Mouse (Mus musculus): ENCODE results near the gene Pigk.
"Not testable (repeated sequence)": the region's sequence is repeated elsewhere in the genome, so short reads cannot be mapped to it uniquely, and the experiment has no call there.

Pigk gene

DNA sequence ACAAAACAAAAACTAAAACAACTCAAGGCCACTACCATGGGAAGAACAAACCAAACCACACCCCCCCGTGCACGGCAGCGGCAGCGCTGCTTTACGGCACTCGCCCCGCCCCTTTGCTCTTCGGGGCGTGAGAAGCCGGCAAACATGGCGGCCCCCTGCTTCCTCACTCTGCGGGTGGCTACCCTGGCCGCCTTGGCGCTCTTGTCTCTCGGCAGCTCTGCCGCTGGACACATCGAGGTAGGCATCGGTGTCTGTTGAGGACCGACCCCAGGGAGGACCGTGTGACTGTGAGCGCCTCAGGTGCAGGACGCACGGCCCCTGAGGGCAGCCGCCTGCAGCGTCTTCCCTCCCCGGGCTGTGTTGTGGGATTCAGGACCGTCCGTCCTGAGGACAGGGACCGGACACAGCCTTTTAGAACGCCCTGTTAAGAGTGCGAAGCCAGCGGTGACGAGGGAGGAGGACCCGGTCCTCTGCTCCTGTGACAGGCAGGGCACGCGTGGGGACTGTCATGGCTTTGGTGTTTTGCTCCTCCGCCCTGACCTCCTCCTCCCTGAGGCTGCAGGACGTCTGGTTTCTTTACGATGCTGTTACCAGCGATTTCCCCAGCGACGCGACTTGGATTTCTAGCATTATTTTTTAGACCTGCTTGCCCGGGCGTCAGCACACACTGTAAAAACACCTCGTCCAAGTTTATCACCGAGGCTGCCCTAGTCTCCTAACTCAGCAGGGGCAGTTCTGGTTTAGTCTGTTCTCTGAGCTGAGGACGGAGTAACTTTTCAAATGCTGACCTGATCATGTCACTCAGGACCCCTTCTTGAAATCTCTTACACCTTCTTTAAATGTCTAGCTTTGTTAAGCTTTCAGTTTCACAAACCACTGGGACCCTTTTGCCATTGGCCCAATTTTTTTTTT is at the start of gene Pigk:
TSS of gene Pigk (plus strand) at position 110 of the 912 bp plus-strand sequence.
- DNase-seq (ENCODE audit: extremely low spot score, low spot score): peak; percentile 94

DNA sequence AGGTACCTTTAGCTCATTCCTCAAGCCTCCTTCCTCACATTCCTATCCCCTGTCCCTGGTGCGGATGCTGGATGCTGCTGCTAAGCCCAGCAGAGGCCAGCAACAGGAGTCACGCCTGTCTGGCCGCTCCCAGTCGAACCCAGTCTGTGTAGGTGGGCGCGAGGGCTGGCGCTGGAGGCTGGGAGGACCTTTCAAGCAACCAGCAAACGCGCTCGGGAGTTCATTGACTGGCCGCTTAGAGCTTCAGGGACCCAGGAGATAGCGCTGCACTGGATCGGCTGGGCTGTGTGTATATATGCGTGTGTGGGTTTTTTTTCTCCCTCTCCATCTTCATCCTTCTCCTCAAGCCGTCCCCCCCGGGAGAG is 46.9 kb upstream of the Pigk start:
- peak; percentile 58 for DNase-seq (ENCODE audit: extremely low spot score, low spot score)

DNA sequence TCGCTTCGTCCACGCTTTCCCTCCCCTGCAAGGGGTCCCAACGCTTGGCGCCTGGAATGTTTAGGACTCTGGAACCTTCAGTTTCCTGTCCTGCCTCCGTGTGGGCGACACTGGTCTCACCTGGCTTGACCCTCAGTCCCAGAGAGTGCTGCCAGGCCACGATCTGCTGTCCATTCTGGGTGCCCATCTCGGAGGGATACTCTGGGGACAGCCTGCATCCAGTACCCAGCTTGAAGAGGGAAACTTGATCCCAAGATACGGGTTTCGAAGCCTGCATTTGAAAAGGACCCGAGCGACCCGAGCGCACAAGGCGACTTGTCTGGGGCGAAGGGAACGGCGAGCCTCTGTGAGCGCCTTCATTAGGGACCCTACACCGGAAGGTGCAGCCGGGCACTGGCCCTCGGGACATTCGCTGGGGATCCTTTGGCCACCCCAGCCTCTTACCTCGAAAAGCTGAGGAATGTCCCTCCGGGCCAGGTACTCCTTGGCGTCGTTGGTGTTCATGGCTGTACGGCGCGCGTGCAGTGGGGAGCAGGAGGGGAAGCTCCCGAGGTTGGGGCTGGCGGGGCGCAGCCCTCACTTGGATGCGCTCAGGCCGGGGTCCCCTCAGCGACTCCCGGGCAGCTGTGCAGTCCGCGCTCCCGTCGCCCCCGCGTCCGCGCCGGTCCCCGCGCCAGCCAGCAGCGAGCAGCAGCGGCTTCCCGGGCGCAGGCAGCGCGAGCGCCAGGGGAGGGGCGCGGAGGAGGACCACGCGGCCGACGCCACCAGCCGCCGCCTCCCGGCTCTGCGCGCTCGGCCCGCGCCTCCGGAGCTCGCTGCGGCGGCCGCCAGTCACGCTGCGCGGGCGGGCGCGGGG is 46.3 kb upstream of the Pigk start:
- DNase-seq (ENCODE audit: extremely low spot score, low spot score): peak; percentile 72

DNA sequence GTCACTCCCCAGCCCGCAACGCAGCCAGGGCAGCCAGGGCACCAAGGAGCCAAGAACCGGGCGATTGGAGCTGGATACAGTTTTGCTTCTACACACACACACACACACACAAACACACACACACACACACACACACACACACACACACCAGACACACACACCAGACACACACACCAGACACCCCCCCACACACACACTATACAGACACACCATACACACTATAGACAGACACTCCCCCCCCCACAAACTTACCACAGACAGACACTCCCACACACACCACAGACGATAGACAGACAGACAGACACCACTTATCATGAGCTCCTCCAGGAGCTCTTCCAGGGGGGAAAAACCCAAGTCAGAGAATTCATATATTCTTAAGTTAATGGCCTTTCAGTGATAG is 45.7 kb upstream of the Pigk start, which contains the start of gene Ak5:
TSS of gene Ak5 (minus strand) at position 122 of the 400 bp plus-strand sequence.
- no peak for DNase-seq (ENCODE audit: extremely low spot score, low spot score)

DNA sequence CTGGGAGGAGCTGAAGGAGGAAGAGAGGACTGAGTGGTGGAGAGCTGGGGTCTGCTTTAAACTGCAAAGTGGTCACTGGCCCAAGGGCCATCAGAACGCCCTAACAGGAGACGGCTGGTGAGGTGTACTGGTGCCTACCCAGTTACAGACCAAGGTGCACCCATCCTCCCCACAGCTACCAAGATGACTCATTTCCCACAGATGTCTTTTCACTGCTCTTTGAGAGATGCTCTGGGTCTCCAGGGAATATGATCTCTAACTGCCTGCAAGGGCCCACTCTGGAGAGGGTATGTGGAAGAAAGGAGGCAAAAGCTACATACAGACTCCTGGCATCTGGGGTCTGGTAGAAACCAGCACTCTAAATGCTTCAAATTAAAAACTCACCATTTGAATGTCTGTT is 45.1 kb upstream of the Pigk start:
- no peak for DNase-seq (ENCODE audit: extremely low spot score, low spot score)

DNA sequence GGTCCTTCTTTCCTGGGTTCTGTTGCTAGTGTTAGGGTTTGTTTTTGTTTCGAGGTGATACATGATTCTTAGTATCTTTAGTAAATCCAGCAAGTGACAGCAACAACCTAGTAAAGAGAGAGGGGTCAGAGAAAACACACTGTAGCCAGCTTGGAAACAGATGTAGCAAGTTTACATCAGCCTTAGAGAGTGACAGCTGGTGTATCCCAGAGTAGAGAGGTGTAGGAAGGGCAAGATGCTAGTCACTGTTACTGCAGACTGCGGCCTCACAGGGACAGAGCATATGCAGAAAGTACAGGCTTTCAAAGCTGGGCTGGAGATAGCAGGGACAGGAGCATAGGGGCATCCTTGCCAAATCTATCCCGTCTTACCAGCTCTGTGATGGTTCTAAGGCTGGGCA is 44.1 kb upstream of the Pigk start:
- DNase-seq (ENCODE audit: extremely low spot score, low spot score): no peak

DNA sequence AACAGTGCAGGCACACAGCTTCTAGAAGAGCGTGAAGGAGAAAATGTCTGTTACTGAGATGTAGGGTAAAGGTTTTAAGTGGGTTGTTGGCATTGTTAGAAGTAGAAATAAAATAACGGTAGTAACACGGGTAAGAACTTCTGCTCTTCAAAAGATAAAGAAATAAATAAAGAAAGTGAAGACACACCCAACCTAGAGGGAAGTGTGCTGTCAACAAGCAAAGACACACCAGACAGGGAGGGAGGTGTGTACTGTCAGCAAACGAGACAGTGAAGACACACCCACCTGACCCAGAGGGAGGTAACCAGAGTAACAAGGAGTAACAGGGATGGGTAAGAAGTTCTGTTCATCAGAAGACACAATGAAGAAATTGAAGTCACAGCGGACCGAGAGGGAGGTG is 39.2 kb upstream of the Pigk start:
- DNase-seq (ENCODE audit: extremely low spot score, low spot score): no peak

DNA sequence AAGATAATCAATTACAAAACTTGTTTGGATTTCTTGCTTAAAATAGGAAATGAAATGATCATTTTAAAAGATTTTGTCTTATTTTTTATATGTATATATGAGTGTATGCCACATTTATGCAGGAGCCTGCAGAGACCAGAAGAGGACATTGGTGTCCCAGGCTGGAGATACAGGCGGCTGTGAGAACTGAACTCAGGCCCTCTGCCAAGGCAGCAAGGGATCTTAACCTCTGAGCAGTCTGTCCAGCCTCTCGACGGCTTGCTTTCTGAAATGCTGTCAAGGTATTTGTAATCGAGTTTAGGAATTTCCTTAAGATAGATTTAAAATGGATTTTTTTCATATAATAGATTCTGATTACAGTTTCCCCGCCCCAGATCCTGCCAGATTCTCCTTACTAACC is 25.4 kb upstream of the Pigk start:
- DNase-seq (ENCODE audit: extremely low spot score, low spot score): no peak

DNA sequence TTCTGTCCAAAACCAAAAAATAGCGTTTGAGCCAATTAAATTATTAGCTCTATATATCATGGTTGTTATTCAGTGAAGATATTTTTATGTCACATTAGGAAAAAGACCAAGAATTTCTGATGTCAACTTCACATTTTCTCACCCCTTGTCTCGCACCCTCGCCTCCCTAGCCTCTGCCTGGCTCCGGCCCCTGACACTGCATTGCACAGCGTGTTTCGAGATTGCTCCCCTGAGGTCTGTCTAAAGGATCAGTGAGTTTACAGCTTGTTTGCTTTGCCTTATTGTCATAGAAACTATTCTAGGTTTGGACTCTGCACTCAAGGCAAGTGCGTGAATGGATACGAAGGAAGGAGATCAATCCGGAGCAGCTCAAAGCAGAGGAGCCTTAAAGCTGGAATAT is 24.8 kb upstream of the Pigk start:
- DNase-seq (ENCODE audit: extremely low spot score, low spot score): no peak

DNA sequence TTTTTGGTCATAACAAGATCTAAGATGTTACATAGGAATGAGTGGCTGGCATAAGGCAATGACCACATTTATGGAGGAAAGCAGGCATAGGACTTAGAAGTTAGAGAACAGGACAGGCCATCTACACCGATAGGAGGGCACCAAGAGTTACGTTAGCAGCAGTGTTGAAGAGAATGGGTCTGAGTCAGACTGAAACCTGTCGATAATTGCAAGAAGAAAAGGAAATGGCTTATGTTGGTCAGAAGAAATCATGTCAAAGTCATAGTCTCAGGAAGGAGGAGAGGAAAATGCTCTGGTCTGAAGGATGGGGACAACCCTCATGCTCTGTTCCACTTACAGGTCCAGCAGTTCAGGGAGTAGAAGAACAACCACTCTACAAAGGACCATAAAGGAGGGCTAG is 18.9 kb upstream of the Pigk start:
- DNase-seq (ENCODE audit: extremely low spot score, low spot score): no peak

DNA sequence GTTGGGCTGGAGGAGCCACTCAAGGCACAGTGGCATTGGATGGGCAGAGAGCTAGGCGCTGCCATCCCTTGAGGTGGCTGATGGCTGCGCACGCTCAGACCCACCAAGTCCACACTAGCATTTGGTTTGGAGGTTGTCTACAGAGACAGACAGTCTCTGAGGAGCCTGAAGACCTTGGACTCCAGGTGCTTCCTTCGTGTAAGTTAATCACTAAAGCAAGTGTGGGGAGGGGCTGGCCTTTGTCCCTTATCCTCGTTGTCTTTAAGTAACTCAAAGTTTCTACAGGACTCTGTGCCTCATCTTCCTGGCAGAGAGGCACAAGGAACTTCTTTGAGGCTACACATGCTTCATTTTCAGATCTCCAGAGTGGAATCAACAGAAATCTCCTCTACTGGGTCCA is 15.9 kb upstream of the Pigk start:
- no peak for DNase-seq (ENCODE audit: extremely low spot score, low spot score)

DNA sequence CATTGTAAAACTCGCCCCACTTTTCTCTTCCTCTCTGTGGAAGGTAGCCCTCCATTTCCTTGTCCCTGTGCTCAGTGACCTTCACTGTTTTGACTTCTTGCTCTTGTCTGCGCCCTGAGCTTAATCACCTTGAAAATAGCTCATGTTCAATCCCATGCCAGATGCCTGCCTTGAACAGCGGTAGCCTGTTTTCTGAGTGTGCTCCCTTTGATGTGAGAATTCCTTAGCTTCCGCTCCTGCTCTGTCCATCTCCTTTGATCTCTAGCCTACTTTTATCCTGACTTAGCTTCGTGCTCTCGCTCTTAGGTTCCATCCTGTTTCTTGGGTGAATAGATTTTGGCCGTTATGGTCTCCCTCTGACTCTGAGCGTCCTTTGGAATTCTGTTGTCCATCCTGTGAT is 14.6 kb upstream of the Pigk start:
- DNase-seq (ENCODE audit: extremely low spot score, low spot score): no peak

DNA sequence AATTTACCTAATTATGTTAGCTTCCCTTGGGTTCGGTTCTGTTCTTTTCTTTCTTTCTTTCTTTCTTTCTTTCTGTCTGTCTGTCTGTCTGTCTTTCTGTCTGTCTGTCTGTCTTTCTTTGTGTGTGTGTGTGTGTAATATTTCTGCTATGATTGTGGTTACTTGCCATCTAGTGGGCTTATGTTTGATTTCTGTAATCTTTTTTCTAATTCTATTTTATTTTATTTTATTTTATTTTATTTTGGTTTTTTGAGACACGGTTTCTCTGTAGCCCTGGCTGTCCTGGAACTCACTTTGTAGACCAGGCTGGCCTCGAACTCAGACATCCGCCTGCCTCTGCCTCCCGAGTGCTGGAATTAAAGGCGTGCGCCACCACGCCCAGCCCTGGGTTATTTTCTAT is 12.4 kb upstream of the Pigk start:
- not testable (repeated sequence) for DNase-seq (ENCODE audit: extremely low spot score, low spot score)

DNA sequence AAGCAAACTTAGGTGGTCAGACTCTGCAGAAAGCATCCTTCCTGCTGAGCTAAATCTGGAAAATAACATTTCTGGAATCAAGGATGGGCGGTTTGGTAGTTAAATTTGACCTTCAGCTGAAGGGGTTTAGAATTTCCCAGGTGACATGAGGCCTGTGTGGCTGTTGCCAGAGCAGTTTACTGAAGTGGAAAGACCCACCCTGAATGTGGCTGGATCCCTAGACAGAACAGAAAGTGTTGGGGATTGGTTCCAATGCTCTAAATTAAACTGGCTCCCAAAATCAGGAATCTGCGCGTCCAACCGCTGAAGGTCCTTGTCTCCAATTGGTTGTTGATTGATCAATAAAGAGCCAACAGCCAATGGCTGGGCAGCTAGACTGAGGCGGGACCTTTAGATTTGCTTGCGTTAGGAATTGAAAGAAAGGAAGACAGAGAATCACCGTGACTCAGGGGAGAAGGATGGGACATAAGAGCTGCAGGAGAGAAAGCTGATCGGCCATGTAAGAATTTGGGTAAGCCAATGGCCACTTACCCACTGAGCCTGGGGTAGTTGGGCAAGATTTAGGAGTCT is 11.5 kb upstream of the Pigk start:
- no peak for DNase-seq (ENCODE audit: extremely low spot score, low spot score)

DNA sequence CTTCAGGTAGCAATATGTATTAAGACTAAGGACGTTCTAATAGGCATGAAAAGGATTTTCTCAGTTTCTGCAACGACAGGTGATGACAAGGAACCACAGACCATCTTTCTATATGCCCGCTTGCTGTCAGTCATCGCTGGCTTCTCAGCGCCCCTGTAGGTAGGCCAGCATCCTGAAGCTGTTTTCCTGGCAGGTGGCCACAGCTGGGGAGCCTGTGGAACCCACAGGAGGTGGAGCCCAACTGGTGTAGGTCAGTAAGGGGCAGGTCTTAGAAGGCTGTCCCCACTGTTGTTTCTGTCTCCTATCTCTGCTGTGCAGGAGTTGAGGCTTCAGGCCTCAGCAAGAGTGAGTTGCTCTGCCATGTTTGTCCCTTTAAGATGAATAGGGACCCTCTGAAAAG is 8.1 kb upstream of the Pigk start:
- DNase-seq (ENCODE audit: extremely low spot score, low spot score): no peak

DNA sequence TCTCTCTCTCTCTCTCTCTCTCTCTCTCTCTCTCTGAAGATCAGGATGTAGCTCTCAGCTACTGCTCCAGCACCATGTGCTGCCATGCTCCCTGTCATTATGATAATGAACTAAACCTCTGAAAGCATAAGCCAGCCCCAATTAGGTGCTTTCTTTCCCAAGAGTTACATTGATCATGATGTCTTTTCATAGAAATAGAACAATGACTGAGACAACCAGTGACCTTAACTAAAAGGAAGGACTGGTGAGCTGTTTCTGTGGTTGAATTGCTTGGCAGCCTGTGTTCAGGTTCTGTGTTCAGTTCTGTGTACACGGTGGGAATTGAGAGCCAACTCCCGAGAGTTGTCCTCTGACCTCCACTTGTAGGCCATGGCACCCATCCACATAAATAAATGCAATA is 7.0 kb upstream of the Pigk start:
- DNase-seq (ENCODE audit: extremely low spot score, low spot score): no peak

DNA sequence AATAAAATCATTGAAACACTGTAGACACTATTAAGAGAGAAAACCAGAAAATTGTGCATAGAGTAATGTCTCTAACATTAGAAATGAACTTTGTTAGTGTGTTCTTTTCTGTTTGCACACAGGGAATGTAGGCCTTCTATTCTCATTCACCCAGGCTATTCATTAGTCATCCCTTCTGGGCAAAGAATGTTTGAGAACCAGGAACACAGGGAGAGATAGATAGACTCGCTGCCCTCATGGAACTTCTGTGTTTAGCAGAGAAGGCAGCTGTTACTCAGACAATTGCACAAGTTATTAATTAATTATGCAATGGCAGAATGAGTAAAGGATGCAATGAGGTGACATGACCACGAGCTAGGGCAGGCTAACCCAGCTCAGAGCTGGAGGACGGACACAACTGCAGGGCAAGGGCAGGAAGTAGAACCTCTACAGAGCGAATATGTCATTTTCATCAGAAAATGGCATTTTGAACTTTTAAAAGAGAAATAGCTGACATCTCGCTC is 6.5 kb upstream of the Pigk start:
- no peak for DNase-seq (ENCODE audit: extremely low spot score, low spot score)

DNA sequence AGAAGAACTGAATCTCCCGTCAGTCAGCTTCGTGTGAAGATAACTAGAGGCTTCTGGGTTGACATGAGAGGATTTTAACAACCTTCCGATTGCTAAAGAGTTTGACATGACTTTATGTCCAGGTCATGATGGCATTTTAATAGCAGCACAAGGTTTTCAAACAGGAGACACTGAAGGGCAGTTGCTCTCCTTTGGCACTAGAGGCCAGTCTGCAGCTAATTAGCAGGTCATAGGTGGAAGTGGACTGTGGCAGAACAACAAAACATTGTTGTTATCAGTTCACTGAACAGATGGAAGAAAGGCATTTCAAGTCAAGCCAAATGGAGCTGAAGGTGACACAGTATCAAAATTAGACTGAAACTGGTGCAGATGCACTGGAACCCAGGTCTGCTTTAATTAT is 4.0 kb upstream of the Pigk start:
- no peak for DNase-seq (ENCODE audit: extremely low spot score, low spot score)

DNA sequence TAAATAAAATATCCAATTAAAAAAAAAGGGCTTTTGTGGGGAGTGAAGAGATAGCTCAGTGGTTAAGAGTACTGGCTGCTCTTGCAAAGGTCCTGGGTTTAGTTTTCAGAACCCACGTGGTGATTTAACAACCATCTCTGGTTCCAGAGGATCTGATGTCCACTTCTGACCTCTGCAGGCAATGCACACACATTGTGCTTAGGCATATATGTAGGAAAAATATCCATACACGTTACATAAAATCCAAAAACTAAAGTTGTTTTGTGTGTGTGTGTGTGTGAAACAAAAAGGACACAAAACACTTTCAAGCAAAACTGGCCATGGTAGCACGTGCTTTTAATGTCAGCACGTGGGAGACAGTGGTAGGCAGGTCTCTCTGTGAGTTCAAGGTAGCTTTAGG is 943 bp upstream of the Pigk start:
- no peak for DNase-seq (ENCODE audit: extremely low spot score, low spot score)

DNA sequence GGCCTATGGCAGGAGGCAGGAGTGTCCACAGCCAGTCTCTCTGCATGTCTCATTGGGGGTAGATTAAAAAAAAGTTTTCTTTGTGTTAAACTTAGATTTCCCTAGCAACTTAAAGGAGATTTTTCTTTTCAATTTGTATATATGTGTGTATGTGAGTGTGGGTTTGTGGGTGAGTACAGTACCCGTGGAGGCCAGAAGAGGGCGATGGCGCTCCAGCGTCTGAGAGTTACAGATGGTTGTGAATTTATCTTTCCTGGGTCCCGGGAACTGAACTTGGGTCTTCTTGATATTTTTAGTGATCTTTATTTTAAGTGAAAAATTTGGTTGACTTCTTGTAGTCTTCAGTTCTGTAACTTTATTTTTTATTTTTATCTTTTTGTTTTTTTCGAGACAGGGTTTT is 7.4 kb downstream of the Pigk start:
- DNase-seq (ENCODE audit: extremely low spot score, low spot score): no peak

DNA sequence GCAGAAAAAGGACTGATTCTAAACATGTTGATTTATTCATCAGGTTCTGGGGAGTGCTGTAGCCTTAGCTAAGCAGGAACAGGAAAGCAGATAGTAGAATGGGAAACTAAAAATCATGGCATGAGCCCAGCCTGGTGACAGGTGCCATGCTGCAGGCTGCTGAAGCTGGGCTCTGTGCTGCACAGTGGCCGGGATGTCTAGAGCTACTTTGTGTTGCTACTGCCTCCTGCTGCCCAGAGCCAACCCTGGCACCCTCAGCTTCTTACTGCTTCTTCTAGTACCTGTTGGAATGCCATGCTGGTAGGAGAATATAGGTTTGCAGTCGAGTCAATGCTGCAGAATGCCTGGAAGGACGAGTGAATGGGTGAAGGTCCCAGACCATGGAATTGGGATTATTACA is 8.9 kb downstream of the Pigk start:
- DNase-seq (ENCODE audit: extremely low spot score, low spot score): no peak

DNA sequence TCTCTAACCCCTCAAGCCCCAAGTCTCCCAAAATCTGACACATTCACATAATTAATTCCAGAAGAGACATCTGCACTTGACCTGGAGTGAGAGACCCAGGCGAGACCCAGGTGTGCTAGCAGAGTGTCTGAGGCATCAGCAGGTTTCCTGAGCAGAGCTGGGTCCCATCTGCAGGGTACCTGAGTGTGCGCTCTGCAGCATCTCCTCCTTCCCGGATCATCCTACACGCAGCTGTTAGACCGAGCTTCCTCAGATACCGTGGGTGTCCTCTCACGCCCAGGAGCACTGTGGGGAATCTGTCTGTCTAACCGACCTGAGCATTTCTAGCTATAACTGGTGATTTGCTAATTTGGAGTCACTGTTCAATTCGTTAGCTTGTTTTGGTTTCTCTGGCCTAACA is 10.5 kb downstream of the Pigk start:
- no peak for DNase-seq (ENCODE audit: extremely low spot score, low spot score)
